Mouse (Mus musculus) gonadal fat pad, adult 2 months (tissue): ENCODE measurements around the gene Aldh3b1. TPM values are rescaled to one million over a fixed set of nuclear protein-coding genes. Genes with fewer than 3 reads are reported as not detected.
"Not testable (repeated sequence)": the region's sequence is repeated elsewhere in the genome, so short reads cannot be mapped to it uniquely, and the experiment has no call there.

Experiments used
- DNase-seq: peaks from one replicate; pipeline ENCODE4 v3.0.0-alpha.2; 2012; ENCODE audit warnings: low read depth
- polyA plus RNA-seq: library from polyadenylated mRNA; depleted of rRNA; stranded (reverse); fragments of >200 nt; gene quantifications from 2 replicates; pipeline ENCODE4 v1.2.3, GENCODE M21; 2012; rRNA removed

Gene Aldh3b1
- 9.2 and 12.7 TPM in 2 replicates for polyA plus RNA-seq

- DNase-seq: no peak
Measured at GRCm38 (mm10) chr19:3929211-3929941, at the start of gene Aldh3b1. Gene Aldh3b1 (minus strand): TSS chr19:3929808.

GRCm38 (mm10) chr19:3975866-3976265 lies 46.3 kb upstream of the Aldh3b1 start:
- no peak for DNase-seq

- DNase-seq: not testable (repeated sequence)
Measured at GRCm38 (mm10) chr19:3974608-3975007, 45.0 kb upstream of the Aldh3b1 start.

- peak; percentile 75 for DNase-seq
Measured at GRCm38 (mm10) chr19:3972229-3972628, 42.6 kb upstream of the Aldh3b1 start, which contains the start of gene Aldh3b2. Gene Aldh3b2 (plus strand): TSS chr19:3972328.

GRCm38 (mm10) chr19:3967258-3967657 lies 37.6 kb upstream of the Aldh3b1 start:
- DNase-seq: no peak

- no peak for DNase-seq
Measured at GRCm38 (mm10) chr19:3966330-3967075, 36.9 kb upstream of the Aldh3b1 start.

GRCm38 (mm10) chr19:3964030-3964429 lies 34.4 kb upstream of the Aldh3b1 start:
- no peak for DNase-seq

GRCm38 (mm10) chr19:3962469-3962868 lies 32.9 kb upstream of the Aldh3b1 start:
- DNase-seq: no peak

- not testable (repeated sequence) for DNase-seq
Measured at GRCm38 (mm10) chr19:3961805-3962204, 32.2 kb upstream of the Aldh3b1 start.

- DNase-seq: no peak
Measured at GRCm38 (mm10) chr19:3960211-3960610, 30.6 kb upstream of the Aldh3b1 start.

GRCm38 (mm10) chr19:3959030-3959429 lies 29.4 kb upstream of the Aldh3b1 start:
- DNase-seq: no peak

GRCm38 (mm10) chr19:3958470-3958869 lies 28.9 kb upstream of the Aldh3b1 start, which contains the start of gene Aldh3b3:
Gene Aldh3b3 (plus strand): TSS chr19:3958645.
- no peak for DNase-seq

GRCm38 (mm10) chr19:3957296-3958036 lies 27.9 kb upstream of the Aldh3b1 start:
- not testable (repeated sequence) for DNase-seq

- DNase-seq: no peak
Measured at GRCm38 (mm10) chr19:3955804-3956203, 26.2 kb upstream of the Aldh3b1 start.

- DNase-seq: no peak
Measured at GRCm38 (mm10) chr19:3955033-3955432, 25.4 kb upstream of the Aldh3b1 start.

- no peak for DNase-seq
Measured at GRCm38 (mm10) chr19:3952099-3952498, 22.5 kb upstream of the Aldh3b1 start.

GRCm38 (mm10) chr19:3951461-3951860 lies 21.9 kb upstream of the Aldh3b1 start:
- no peak for DNase-seq

- DNase-seq: no peak
Measured at GRCm38 (mm10) chr19:3950331-3950730, 20.7 kb upstream of the Aldh3b1 start.

- no peak for DNase-seq
Measured at GRCm38 (mm10) chr19:3948546-3948945, 18.9 kb upstream of the Aldh3b1 start.

GRCm38 (mm10) chr19:3947813-3948212 lies 18.2 kb upstream of the Aldh3b1 start:
- DNase-seq: no peak

GRCm38 (mm10) chr19:3946715-3947114 lies 17.1 kb upstream of the Aldh3b1 start:
- DNase-seq: no peak
